Mouse (Mus musculus): Measurements from ENCODE around the gene Ptprn2.

Ptprn2 gene

DNA sequence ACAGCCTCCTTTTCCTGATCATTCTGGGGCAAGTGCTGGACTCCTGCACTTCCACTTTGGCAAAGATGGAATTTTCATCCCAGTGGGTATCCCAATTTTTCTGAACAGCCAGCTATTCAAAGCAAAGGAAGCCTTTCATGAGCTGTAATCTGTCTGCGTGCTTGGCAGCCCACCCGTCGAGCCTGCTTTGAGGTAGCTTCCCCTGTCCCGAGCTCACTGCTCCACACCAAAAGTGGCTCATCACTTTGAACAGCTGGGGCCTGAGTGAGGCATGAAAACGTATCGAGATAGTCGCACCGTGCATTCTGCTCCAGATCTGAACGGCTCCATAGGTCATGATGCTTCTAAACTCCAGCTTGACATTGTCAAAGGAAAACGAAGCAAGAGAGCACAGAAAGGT, 503.6 kb downstream of the Ptprn2 start:
- DNase-seq (ENCODE audit: low read depth) = no peak

DNA sequence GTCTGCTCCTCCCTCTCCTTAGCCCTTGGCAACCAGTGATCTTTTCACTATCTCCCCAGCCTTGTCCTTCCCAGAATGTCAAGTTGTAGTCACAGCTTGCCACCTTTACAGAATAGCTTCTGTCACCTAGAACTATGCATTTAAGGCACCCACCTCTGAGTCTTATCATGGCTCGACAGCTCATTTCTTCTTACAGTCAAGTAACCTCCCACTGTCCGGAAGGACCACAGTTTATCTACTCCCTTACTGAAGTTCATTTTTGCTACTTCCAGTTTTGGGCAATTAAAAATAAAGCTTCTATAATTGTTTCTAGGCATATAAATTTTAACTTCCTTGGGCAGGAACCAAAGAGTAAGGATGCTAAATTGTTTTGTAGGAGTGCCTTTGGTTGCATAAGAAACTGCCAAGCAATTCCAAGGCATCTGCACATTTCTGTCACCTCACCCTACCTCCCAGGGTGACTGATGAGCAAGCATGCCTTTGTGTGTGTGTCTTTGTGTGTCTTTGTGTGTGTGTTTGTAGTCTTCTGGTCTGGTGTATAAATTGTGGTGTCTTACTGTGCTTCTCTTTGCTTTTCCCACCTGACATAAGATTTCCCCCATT, 516.1 kb downstream of the Ptprn2 start:
- no peak for DNase-seq (ENCODE audit: low read depth)

DNA sequence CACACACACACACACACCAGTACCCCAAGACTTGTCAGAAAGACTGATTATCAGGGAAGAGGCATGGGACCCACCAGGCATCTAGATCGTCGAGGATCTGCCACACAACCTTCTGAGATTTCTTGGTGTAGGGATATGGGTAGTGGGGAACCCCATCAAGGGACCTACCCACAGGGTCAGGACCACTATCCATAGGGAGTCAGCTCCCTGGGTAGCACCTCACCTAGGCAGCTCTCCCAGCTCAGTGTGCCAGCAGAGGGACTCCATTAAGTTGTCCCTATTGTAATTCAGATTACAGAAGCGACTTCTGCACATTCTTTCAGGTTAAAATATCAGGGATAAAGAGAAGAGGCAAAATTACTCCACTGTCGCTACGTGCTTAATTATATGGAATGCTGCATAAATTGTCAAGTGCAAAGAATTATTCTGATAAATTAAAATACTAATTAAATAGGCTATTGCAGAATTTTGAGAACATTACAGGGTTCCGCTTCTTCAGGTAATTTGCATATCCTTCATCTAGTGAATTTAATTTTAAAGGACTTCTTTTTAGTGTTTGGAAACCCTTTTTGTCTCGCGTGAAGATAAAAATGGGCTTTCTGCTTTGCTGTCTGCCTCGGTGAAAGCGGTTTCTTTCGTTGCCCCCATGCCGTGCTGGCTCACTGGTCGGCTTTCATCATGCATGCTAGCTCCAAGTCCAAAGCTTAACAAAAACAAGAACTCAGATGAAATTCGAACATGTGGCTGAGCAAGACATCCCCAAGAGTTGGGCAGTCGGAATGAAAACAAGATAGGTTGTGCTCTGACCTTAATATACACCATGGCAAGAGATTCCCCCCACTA, 531.5 kb downstream of the Ptprn2 start:
- DNase-seq (ENCODE audit: low read depth) = no peak

DNA sequence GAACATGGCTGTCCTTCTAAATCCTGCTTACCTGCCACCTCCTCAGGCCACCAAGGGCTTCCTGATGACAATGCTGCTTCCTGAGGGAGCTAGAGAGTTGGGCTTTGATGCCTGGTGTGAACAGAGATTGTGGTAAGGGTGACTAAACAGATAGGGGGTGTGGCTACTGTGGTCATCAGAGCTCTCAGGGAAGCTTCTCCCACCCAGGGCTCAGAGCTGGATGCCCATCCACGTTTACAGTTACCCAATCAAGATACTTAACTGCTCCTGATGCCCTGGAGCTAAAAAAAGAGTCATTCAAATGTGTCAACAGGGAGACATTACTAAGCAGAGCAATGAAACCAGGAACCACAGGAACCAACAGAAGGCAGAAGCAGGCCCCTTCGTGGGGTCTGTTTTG, 532.4 kb downstream of the Ptprn2 start:
- no peak for DNase-seq (ENCODE audit: low read depth)

DNA sequence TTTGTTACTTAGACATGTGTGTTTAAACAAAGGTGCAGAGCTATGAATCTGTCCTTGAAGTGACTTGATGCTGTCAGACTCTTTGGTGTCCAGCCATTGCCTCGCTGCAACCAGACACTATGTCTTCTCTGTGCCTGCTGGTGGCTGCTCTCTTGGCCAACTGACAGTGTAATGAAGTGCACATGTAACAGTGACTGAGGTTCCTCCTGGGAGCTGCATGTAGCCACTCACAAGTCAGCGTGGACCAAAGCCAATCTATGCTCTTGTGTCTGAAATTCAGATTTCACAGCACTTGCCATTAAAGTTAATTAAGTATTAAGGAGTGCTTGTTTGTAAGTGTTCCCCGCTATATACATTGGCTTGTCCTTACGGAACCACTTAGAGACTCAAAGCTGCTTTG, 537.7 kb downstream of the Ptprn2 start:
- no peak for DNase-seq (ENCODE audit: low read depth)

DNA sequence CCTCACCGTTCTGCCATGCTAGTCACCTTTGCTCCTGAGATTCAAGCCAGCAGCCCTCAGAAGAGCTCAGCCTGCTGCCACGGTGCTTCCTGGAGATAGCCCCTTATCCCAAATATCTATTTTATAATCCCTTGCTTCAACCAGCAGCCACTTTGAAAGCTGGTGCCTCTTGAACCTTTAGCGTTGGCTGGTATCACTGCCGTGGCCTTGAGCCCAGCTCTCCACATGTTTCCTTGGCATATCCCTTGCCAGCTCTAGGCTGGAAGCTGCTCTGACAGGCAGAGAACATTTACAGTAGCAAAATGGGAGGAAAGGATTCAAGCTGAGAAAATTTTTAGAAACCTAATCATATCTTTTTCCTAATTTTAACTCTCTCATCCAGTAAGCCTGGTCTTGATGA, 539.4 kb downstream of the Ptprn2 start:
- no peak for DNase-seq (ENCODE audit: low read depth)

DNA sequence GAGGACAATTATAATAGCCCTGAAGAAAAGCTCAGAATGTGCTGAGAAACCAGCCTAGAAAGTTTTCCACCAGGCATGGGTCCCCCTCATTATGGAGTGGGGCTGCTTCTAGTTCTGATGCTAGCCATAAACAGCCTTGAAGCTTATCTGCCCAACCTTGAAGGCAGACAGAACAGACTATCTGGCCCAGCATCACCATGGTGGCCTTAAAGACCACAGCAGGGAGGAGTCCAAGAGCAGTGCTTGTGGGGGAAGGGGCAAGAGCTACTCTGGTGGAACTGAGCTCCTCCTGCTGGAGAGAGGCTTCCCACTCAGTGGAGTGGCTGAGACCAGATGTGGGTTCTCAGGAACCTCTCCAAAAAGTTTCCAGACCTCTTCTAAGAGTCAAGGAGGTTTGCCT, 540.2 kb downstream of the Ptprn2 start:
- no peak for DNase-seq (ENCODE audit: low read depth)

DNA sequence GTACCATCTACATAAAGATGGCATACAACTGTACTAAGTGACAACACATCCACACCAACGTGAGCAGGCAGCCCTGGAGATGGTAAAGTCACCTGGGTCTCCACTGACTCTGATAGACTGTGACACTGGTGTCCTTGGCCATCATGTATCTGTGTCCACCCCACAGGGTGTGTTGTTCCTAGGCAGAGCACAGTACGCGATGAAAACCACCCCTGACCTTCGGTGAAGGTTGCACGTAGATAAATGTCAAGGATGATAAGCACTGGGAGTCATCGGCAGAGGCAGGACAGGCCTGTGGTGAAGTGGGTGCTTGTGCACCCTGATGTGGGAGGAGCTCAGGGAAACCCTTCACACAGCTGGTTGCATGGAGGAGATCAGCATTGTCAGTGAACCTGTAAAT, 541.8 kb downstream of the Ptprn2 start:
- no peak for DNase-seq (ENCODE audit: low read depth)

DNA sequence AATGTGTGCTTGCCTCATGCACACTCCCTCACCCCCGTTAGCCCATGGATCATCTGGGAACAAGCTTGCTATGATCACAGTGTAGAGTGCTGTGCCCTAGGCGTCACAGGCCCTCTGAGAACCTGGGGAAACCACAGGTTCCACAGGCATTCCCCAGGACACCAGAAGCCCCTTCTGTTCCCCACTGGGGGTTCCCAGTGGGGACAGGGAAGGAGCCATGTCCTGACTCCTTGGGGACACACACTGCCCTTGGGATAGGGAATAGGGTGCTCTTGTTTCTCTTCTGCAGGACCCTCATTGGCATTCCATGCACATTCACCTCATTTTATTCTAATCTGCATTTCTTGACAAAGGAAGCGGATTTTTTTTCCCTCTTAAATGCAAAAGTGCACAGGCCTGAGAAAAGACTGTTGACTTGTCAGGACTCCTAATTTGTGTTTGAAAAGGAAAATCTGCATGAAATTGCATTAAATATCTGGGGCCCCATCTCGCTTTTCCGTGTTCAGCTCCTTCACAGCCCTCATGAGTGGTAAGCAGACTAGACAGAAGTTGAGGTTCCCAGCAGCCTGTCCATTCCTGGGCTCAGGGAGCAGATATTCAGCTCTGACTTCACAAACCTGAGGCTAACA, 542.9 kb downstream of the Ptprn2 start:
- DNase-seq (ENCODE audit: low read depth) = no peak

DNA sequence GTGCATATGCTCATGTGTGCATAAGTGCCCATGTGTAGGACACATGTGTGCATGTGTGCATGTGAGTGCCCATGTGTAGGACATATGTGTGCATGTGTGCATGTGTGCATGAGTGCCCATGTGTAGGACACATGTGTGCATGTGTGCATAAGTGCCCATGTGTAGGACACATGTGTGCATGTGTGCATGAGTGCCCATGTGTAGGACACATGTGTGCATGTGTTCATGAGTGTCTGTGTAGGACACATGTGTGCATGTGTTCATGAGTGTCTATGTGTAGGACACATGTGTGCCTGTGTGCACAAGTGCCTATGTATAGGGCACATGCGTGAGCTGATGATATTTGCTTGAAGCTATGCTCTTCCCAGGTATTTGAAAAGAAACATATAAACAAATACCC, 547.7 kb downstream of the Ptprn2 start:
- DNase-seq (ENCODE audit: low read depth) = no peak

DNA sequence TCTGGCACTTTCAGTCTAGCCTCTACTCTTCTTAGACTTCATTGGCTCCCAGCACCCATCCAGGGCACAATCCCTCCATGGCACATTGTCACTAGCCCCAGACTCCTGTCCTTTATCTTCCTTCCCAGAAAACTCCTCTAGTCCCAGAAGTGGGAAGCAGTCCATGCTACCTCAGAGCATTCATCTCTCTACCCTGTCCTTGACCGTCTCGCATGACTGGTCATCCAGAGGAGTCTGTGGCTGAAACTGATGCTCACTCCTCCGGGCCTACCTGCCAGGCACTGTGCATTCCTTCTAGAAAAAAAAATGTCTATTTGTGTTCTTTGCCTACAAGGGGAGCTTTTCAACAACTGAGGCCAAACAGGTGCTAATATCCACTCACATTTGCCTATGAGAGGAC, 549.0 kb downstream of the Ptprn2 start:
- no peak for DNase-seq (ENCODE audit: low read depth)

DNA sequence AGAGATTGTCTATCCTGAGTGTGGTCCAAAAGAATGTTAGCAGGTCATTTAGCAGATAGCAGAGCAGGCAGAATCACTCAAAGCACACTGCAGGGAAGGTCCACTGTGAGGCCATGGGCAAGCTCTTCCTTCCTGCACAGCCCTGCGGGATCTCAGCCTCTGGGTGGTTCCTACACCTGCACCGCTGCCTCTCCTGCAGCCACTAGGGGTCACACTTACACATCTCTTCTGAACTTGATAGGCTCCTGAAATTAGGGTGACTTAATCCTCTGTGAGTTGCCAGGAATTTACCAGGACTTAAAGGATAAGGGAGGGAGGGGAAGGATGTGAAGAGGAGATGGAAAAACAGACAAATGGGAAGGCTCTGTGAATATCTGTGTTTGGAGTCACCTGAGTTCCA, 549.7 kb downstream of the Ptprn2 start:
- DNase-seq (ENCODE audit: low read depth) = peak; percentile 1

DNA sequence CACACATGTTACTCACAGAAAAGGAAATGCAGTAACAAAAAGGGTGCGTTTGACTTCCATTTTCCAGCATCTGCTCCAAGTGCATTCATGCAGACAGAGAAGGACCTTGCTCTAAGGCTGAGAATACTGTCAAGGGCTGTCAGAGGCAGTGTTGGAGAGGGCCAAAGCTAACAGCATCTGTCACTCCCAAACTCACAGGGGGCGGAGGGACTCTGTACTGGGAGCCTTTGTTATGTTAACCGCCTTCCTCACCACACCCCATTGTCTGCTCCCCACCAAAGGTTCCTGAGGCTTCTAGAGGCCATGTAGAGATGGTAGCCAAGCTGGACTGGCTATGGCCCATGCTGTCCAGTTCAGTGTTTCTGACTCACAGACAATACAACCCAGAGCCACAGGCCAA, 553.9 kb downstream of the Ptprn2 start:
- DNase-seq (ENCODE audit: low read depth) = no peak

DNA sequence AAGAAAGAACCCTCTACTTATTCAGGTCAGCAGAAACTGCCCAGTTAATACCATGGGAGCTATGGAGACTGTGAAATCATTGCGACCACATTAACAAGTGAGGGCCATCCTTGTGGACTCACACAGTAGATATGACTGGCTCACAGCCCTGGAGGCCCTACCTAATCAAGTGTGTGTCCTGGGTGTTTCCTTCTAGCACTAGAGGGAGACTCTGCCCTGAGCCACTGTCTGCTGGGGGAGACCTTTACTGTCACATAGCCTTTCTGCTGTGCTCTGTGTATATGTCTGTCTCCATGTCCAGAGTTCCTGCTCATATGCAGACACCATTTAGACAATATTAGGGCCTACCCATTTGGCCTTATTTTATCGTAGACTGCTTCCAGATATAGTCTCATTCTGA, 555.9 kb downstream of the Ptprn2 start:
- no peak for DNase-seq (ENCODE audit: low read depth)

DNA sequence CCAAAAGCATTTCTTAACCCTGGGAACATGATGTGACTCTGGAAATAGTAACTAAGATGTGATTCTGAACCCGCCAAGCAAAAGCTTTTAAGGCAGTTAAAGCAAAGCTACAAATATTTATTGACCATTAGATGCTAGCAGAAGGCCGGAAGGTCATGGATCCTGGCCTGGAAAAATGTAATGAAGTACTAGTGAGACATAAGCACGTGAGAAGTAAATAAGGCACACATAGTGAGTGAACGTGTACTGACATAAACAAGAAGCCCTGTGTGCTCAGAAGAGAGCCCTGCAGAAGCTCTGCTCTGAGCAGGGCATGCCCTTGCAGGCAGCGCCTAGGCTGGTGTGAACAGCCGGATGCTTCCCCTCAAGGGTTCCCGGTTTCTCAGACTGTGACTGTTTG, 557.2 kb downstream of the Ptprn2 start:
- DNase-seq (ENCODE audit: low read depth) = no peak

DNA sequence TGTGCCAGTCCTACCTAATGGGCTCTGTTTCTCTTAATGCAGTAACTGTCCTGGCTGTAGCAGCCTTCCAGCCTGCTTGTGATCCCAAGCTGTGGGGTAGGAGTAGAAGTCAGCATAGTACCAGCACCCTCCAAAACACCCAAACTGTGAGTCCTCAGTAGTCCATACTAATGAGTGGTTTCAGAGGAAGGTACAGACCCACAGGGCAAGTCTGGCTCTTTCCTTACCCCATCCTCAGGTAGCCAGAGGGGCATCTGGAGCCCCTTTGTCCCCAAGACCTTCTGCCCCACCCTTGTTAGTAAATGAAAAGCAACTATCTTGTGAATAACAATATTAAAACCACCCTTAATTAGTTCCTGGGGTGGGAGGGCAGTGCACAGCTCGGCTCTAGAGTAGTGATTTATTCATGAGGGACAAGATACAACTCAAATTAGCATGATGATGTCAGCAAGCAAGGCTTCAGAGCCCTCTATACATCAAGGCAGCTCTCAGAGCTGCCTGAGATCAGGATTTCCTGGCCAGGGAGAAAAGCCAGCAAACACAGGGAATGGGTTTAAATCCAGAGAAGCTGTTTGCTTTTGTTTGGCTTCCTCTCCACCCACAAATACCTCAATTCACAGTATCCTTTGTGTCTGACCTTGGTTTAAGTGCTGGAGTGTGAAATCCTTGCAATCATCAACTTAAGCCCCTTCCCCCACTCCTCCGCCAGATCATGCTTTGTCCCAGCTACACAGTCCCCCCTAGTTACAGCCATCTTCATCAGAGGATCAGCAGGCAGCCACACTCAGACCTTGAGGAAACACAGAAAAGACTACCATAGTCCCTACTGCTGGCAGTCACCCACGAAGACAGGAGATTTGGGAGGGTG, 562.1 kb downstream of the Ptprn2 start:
- DNase-seq (ENCODE audit: low read depth) = no peak

DNA sequence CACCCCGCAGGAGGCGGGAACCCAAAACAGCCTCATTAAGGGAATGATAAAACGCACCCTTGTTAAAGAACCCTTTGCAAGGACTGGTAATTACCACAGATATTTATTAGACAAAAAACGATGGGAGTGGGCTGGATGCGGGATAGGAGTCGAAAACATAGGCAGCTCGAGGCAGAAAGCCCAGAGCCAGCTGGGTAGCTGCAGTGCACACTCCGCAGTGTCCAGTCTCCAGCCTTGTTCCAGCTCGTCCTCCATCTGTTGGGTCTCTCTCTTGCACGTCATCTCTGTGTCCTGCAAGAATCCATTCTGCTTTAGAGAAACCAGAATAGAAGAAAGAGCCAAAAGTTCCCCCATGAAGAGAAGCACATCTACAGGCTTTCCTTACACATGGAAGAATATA, 564.3 kb downstream of the Ptprn2 start:
- DNase-seq (ENCODE audit: low read depth) = no peak

DNA sequence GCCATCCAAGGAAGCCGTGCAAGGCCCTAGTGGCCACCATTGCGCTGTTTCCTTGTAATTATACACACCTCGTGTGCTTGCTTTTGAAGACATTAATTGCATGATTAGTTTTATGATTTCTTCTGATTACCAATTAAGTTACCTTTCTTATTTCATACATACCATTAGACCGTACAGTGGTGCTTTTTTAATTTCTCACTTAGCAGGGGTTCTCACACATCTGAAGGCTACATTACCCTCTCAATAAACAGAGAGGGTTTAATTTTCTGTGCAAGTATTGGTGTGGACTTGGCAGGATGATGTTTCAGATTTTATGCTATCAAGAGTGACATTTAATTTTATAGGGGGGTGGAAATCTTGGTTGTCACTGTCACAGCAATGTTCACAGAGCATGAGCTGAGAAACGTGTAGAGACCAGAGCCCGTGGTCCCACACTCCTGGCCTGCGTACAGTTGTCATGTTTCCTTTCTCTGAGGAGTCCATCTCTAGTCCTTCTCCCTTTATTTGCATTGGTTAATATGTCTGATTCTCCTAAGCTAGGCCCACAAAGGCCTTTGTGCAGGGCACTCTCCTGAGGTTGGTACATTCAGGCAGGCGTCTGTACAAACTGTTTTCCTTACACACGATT, 567.8 kb downstream of the Ptprn2 start:
- DNase-seq (ENCODE audit: low read depth) = no peak

DNA sequence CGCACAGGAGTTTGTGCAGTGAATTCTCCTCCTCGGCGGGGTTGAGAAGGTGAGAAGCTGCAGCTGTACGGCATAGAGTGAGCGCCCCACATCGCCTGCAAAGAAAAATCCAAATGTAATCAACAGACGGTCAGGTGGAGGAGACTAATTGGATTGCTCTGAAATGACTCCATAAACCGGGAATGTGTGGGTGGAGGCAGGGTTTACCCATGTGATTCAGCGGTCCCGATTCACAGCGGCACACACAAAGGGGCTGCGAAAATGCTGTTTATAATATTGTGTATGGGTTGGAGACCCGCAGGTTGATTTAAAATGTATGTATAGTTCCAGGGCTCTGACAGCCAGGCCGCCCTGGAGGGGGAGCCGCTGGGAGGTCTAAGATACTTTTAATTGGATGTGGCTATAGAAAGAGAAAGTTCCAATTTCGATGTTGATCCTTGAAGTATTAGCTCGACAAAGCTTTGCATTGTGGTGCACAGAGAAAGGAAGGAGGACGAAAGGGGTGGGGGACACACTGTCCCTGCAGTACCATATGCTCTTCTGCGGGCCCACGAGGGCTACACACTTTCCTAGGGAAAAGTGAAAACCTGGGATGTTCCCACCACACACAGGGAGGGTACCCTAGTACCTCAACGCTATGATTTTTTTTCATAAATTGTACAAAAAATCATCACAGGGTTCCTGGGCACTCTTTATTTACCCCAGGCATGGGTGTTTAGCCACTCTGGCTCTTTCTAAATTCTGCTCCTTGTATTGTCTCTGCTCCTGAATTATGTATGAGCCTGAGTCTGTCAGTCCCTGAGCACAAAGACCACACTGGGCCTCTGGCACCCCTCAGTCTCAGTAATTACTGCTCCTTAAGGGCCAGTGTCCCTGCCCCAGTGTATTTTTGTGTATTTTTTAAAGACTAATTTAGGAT, 568.6 kb downstream of the Ptprn2 start:
- no peak for DNase-seq (ENCODE audit: low read depth)

DNA sequence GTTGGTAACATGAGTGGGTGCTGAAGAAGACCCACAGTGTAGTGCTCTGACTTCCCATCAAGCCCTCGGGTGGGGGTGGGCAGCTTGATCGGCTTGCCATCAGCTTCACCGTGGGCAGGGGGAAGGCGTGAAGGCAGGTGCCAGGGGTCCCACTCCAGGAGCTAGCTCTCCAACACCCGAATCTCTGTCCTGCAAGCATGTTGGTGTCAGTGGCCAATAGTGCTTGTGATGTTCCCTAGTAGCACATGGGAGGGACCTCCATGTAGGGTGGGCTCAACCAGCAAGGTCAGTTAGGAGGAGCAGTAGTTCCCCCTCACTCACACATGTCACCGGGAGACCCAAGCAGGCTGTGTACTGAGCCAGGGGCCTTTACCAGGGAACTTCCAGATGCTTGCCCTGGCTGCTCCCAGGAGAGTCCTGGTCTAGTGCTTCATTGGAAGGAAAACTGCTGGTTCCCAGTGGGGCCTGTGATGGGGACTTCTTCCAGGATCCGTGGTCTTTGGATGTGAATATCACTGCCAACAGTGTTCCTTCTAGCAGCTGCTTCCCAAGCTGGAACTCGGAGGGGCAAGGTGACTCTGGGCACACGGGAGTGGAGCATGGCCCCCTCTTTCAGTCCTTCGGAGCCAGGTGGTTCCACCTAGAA, 569.5 kb downstream of the Ptprn2 start:
- DNase-seq (ENCODE audit: low read depth) = no peak
